Mouse (Mus musculus): ENCODE results near the gene Psmd11. TPM values are rescaled to one million over a fixed set of nuclear protein-coding genes. Genes with fewer than 3 reads are reported as not detected.

The Psmd11 gene
- polyA plus RNA-seq, 1 experiment from 2014 or later: 256 TPM

DNA sequence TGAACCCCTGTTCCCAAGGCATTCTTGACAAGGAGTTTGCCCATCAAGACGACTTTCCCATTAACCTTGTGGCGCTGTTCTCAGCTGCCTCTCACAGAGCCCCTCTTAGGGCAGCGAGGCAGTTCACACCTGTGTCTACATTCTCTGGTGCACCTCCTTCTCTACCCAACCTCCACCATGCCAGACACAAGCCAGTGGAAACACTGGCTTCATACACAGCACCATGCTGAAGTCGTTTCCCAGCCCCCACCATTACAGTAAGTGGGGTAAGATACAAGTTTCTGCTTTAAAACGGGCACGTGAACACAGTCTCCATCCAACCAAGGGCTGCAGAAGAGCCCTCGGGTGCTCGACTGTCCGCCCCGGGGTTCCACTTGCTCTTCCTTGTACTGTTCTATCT, 81.7 kb downstream of the Psmd11 start:
- H3K9me3 ChIP-seq (ENCODE audit: control insufficient read depth, low read length): no peaks in the 10 kb centered on the region
- 84% methylated on average over 10 of the region's 10 CpGs for WGBS
- H3K27me3 ChIP-seq (replicated peaks; ENCODE audit: control insufficient read depth, insufficient read depth, low read length): no peaks in the 10 kb centered on the region
- H3K4me1 ChIP-seq (replicated peaks; ENCODE audit: control insufficient read depth, insufficient read depth, low read length): peaks cover 3% of the 10 kb centered on the region
- H3K9ac ChIP-seq (ENCODE audit: low read depth, low read length): no peak overlapping the region
- H3K27ac ChIP-seq (ENCODE audit: low read depth, low read length): no peak overlapping the region
- H3K4me3 ChIP-seq (ENCODE audit: low read depth, low read length): no peak overlapping the region
- no peak for ATAC-seq (replicated peaks; ENCODE audit: low FRiP score)
- no peak for DNase-seq (ENCODE audit: low spot score)
- no peaks in the 10 kb centered on the region for H3K36me3 ChIP-seq (ENCODE audit: control insufficient read depth, insufficient read depth, low read length)
- no peak overlapping the region for H3K4me2 ChIP-seq

DNA sequence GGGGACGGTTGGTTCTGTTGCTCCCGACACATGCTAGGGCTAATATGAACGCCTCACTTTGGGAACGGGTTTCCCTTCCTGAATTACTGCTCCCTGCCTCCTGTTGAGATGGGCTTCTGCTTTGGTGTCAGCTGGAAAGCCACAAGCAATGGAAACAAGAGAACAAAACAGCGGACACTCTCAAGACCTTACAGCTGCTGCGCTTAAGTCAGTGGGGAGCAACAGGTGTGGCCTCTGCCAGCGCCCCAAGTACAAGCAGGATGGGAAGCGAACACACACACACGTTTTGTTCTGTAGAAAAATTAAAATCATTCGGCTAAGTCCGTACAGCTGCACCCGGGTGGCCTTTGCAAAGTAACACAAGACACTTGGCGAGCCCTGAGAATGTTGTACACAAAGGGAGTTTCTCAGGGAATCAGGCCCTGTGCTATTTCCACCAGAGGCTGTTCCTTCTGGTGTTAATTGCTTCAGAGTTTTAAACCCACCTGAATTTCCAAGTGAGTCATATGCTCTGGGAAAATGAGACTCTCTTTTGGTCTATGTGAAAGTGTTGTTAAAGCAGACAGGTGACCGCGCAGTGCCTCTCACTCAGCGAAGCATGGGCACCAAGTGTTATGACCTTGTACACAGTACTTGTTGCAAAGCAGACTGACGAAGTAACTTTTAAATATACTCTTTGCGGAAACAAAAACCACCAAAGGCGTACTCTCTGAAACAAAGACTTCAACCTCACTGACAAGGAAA, 84.1 kb downstream of the Psmd11 start:
- 87% methylated on average over 19 of the region's 19 CpGs for WGBS
- Histone ChIP-seq H3K27me3 (replicated peaks; ENCODE audit: control insufficient read depth, insufficient read depth, low read length) (no peaks in the 10 kb centered on the region), H3K9ac (ENCODE audit: low read depth, low read length) (no peak overlapping the region), H3K4me3 (ENCODE audit: low read depth, low read length) (no peak overlapping the region), H3K4me2 (no peak overlapping the region), H3K36me3 (ENCODE audit: control insufficient read depth, insufficient read depth, low read length) (no peaks in the 10 kb centered on the region), H3K4me1 (replicated peaks; ENCODE audit: control insufficient read depth, insufficient read depth, low read length) (peaks cover 3% of the 10 kb centered on the region), H3K27ac (ENCODE audit: low read depth, low read length) (no peak overlapping the region), H3K9me3 (ENCODE audit: control insufficient read depth, low read length) (no peaks in the 10 kb centered on the region)
- no peak for ATAC-seq (replicated peaks; ENCODE audit: low FRiP score)
- no peak for DNase-seq (ENCODE audit: low spot score)

DNA sequence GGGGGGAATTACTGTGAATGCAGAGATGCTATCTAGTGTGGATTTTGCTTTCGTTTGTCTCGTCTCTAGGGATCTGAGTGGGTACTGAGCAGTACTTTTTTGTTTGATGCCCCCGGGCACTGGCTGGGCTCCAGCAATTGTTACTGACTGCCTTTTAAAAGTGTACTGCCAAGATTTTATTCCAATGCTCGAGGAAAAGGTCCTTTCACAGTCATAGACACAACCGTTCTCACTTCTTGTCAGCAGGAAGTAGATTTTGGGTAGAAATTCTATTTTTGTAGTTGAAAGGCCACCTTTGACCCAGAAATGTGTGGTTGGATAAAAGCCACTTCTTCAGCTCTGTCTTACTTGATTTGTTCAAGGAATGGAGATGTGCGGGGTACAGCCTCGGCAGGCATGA, 85.4 kb downstream of the Psmd11 start:
- ATAC-seq (replicated peaks; ENCODE audit: low FRiP score) (no peak), DNase-seq (ENCODE audit: low spot score) (no peak)
- H3K27me3 ChIP-seq (replicated peaks; ENCODE audit: control insufficient read depth, insufficient read depth, low read length): no peaks in the 10 kb centered on the region
- H3K4me2 ChIP-seq: no peak overlapping the region
- H3K9ac ChIP-seq (ENCODE audit: low read depth, low read length): no peak overlapping the region
- no peaks in the 10 kb centered on the region for H3K36me3 ChIP-seq (ENCODE audit: control insufficient read depth, insufficient read depth, low read length)
- no peak overlapping the region for H3K4me3 ChIP-seq (ENCODE audit: low read depth, low read length)
- 59% methylated on average over 7 of the region's 7 CpGs for WGBS
- no peaks in the 10 kb centered on the region for H3K9me3 ChIP-seq (ENCODE audit: control insufficient read depth, low read length)
- H3K4me1 ChIP-seq (replicated peaks; ENCODE audit: control insufficient read depth, insufficient read depth, low read length): no peaks in the 10 kb centered on the region; the same call in 1 of the 2 replicates
- no peak overlapping the region for H3K27ac ChIP-seq (ENCODE audit: low read depth, low read length)

DNA sequence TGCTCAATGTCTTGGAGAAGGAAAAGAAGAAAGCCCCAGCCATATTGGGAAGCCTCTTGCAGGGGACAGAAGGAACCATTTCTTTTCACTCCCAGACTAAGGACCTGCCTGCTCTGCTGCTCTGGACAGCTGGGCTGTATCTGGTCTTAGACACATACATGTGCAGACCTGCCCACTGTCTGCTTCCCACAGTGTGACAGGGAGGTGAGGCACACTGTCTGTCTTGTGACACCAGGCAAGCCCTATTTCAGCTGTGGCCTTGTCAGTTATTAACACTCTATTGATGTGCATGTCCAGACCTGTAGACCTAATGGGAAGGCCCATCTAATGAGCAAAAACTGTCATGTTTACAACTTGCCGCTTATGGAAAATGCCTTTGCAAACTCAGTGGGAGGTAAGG, 86.9 kb downstream of the Psmd11 start:
- Histone ChIP-seq H3K4me1 (replicated peaks; ENCODE audit: control insufficient read depth, insufficient read depth, low read length) (no peaks in the 10 kb centered on the region), H3K9me3 (ENCODE audit: control insufficient read depth, low read length) (no peaks in the 10 kb centered on the region), H3K36me3 (ENCODE audit: control insufficient read depth, insufficient read depth, low read length) (no peaks in the 10 kb centered on the region), H3K4me2 (no peak overlapping the region), H3K4me3 (ENCODE audit: low read depth, low read length) (no peak overlapping the region), H3K27ac (ENCODE audit: low read depth, low read length) (no peak overlapping the region), H3K9ac (ENCODE audit: low read depth, low read length) (no peak overlapping the region), H3K27me3 (replicated peaks; ENCODE audit: control insufficient read depth, insufficient read depth, low read length) (no peaks in the 10 kb centered on the region)
- no peak for DNase-seq (ENCODE audit: low spot score)
- ATAC-seq (replicated peaks; ENCODE audit: low FRiP score): no peak
- WGBS: 68% methylated on average over 1 of the region's 1 CpGs

DNA sequence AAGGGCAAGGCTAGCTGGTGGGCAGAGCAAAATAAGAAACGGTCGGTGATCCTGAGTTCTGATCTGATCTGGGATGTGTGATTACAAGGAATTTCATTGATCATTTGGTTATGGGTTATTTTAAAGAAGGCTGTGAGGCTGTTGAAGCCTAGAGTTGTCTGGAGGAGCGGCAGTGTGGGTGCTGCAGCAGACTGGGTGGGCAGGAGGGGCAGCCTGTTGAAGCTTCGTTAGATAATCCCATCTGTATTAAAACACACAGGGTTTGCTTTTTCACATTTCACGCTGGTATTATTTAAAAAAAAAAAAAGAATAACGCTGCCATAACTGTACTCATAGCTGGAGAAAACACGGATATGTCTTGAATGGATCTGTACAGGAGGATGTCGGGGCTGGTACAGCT, 87.5 kb downstream of the Psmd11 start:
- Histone ChIP-seq H3K4me2 (no peak overlapping the region), H3K9me3 (ENCODE audit: control insufficient read depth, low read length) (no peaks in the 10 kb centered on the region), H3K4me1 (replicated peaks; ENCODE audit: control insufficient read depth, insufficient read depth, low read length) (no peaks in the 10 kb centered on the region), H3K36me3 (ENCODE audit: control insufficient read depth, insufficient read depth, low read length) (no peaks in the 10 kb centered on the region), H3K27ac (ENCODE audit: low read depth, low read length) (no peak overlapping the region), H3K27me3 (replicated peaks; ENCODE audit: control insufficient read depth, insufficient read depth, low read length) (no peaks in the 10 kb centered on the region), H3K9ac (ENCODE audit: low read depth, low read length) (no peak overlapping the region), H3K4me3 (ENCODE audit: low read depth, low read length) (no peak overlapping the region)
- no peak for ATAC-seq (replicated peaks; ENCODE audit: low FRiP score)
- DNase-seq (ENCODE audit: low spot score): no peak
- 82% methylated on average over 8 of the region's 8 CpGs for WGBS

DNA sequence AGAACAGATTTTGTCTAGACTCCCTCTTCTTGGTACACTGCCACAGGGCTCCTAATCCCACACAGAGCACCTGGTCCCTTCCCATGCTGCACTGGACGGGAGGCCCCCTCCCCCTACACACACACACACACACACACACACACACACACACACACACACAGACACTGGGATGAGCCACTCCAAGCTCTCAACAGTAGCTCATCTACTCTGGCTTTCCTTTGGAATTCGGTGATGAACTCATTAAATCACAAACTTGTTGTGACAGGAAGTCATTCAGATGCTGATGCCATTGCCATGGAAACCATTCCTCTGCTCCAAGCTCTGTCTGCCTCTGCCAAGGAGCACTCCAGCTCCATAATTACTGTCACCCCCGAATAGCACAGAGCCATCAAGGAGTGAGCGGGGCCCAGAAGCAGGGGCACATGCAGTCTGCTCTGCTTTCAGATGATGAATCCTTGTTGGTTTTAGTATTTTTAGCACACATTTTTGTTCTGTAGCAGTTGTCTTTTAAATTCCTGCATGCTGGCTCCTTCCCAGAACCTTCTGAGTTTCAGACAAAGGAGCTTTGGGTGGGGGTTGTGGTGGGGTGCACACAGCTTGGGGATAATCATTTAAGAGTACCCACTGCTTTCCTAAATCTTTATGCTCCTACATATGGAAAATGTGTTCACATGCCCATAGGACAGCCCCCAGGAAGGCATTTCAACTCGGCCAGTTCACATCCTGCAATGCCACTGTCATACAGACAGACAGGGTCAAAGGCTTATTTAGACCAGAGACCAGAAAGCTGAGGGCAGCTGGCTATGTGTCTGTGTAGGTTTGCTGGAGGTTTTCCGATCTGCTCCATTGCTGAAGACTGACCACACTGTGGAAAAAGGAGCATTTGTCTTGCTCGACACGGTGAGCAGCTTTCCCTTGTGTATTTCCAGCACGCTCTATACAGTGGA, 90.3 kb downstream of the Psmd11 start:
- Histone ChIP-seq H3K9me3 (ENCODE audit: control insufficient read depth, low read length) (no peaks in the 10 kb centered on the region), H3K4me1 (replicated peaks; ENCODE audit: control insufficient read depth, insufficient read depth, low read length) (peaks cover 7% of the 10 kb centered on the region; the same call in 1 of the 2 replicates), H3K9ac (ENCODE audit: low read depth, low read length) (no peak overlapping the region), H3K36me3 (ENCODE audit: control insufficient read depth, insufficient read depth, low read length) (no peaks in the 10 kb centered on the region), H3K4me3 (ENCODE audit: low read depth, low read length) (no peak overlapping the region), H3K4me2 (no peak overlapping the region), H3K27ac (ENCODE audit: low read depth, low read length) (no peak overlapping the region), H3K27me3 (replicated peaks; ENCODE audit: control insufficient read depth, insufficient read depth, low read length) (no peaks in the 10 kb centered on the region)
- no peak for ATAC-seq (replicated peaks; ENCODE audit: low FRiP score)
- no peak for DNase-seq (ENCODE audit: low spot score)
- 58% methylated on average over 9 of the region's 9 CpGs for WGBS

DNA sequence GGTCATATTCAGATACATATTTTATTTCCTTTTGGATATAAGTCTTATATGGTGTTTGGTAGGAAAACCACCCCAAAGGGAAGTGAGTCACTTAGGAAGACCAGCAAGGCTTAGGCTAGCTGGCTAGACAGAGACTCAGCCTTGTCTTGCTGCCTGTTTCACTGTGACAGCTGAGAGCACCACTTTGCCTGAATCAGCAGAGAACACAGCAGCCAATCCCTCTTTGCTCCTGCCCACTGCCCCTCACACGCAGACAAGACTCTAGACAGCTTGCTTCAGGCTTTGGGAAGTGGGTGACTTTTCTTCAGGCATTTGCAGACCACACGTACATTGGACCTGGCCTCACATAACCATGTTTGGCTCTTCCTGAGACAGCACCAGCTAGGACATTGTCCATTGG, 92.7 kb downstream of the Psmd11 start:
- no peak overlapping the region for H3K4me2 ChIP-seq
- 60% methylated on average over 2 of the region's 2 CpGs for WGBS
- no peaks in the 10 kb centered on the region for H3K36me3 ChIP-seq (ENCODE audit: control insufficient read depth, insufficient read depth, low read length)
- H3K4me3 ChIP-seq (ENCODE audit: low read depth, low read length): no peak overlapping the region
- H3K27me3 ChIP-seq (replicated peaks; ENCODE audit: control insufficient read depth, insufficient read depth, low read length): no peaks in the 10 kb centered on the region
- H3K4me1 ChIP-seq (replicated peaks; ENCODE audit: control insufficient read depth, insufficient read depth, low read length): peaks cover 7% of the 10 kb centered on the region; the same call in 1 of the 2 replicates
- H3K9ac ChIP-seq (ENCODE audit: low read depth, low read length): no peak overlapping the region
- DNase-seq (ENCODE audit: low spot score) (no peak), ATAC-seq (replicated peaks; ENCODE audit: low FRiP score) (no peak)
- no peaks in the 10 kb centered on the region for H3K9me3 ChIP-seq (ENCODE audit: control insufficient read depth, low read length)
- no peak overlapping the region for H3K27ac ChIP-seq (ENCODE audit: low read depth, low read length)

Measured in liver, embryonic 11.5 days (tissue).